Mouse (Mus musculus): Measurements from ENCODE around the gene Pam.
"Not testable (repeated sequence)": the region's sequence is repeated elsewhere in the genome, so short reads cannot be mapped to it uniquely, and the experiment has no call there.

Pam gene

GRCm38 (mm10) chr1:97963711-97964110 lies 131.7 kb downstream of the Pam start:
- DNase-seq (ENCODE audit: low spot score), result no peak

- DNase-seq (ENCODE audit: low spot score), result no peak
These were observed 133.3 kb downstream of the Pam start for GRCm38 (mm10) chr1:97962134-97962533.

DNA sequence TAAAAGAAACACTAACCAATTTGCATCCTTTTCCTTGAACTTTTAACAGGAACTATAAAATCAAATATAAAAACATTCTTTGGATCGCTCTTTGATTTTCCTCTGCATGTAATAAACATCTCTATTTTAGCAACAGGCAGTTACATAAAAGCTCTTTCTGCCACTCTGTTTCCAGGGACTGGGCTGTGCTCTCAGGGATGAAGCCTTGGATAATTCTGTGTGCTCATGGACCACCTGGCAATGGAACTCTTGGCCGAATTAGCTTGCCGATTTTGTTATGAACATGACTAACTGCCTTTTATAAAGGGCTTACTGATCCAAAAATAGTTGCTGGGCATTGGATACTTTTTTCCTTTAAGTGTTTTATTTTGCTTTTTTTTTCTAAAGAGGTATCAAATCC lies 134.8 kb downstream of the Pam start:
- no peak for DNase-seq (ENCODE audit: low spot score)

DNA sequence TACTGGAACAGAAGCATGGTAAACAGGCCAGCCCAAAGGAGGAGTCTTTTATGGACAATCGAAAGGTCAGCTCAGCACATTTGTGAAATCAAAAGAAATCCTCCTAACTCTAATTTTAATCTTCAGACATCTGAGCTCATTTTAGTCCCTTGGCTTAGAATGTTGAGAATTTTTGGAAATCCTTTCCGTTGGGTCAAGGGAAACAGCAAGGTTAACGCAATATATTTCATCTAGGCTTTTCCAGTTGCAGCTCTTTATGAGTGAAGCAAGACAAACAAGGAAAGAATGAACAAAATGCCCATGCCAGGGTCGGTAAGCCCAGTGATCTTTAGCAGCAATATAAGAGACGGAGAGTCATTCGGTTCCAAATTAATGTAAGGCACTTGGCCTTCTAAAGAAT lies 135.3 kb downstream of the Pam start:
- DNase-seq (ENCODE audit: low spot score), result no peak

DNA sequence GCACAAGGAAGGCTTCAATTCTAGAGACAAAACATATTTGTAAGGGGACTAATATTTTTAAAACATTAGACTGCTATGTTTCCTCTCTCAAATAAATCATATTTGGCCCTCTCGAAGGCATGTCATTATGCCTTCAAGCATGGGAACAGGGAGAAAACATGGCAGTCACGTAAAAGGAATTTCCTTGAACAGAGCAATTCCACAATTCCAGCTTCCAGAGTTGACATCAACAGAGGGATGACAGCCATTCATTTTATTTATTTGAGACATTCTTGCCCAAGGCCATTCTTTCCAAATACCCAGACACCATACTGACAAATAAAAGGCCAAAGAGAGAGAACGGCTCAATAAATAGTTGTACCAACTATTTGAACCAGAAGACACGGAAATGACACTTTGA lies 136.7 kb downstream of the Pam start:
- no peak for DNase-seq (ENCODE audit: low spot score)

- not testable (repeated sequence) for DNase-seq (ENCODE audit: low spot score)
These were observed 146.2 kb downstream of the Pam start for GRCm38 (mm10) chr1:97949258-97949657.

DNA sequence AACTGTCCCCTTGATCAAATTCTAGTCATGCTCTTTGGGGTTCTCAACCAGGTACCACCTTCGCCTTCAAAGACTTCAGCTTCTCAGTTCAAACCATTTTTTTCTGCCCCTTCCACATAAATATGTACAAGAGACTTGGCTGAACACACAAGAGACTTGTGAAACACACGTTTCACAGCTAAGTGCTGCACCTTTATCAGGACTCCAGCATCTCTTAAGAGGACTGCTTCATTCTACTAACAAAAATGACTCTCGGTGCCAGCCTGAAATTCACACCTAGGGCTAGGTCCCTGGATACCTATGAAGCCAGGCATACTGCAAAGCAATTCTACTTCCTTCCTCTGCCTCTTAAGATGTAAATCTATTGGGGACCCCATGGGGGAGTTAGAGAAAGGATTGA lies 148.3 kb downstream of the Pam start:
- DNase-seq (ENCODE audit: low spot score), result no peak

GRCm38 (mm10) chr1:97943908-97944608 lies 151.4 kb downstream of the Pam start:
- DNase-seq (ENCODE audit: low spot score), result no peak

GRCm38 (mm10) chr1:97943402-97943801 lies 152.0 kb downstream of the Pam start:
- no peak for DNase-seq (ENCODE audit: low spot score)

- no peak for DNase-seq (ENCODE audit: low spot score)
These were observed 152.5 kb downstream of the Pam start for GRCm38 (mm10) chr1:97942966-97943365.

- DNase-seq (ENCODE audit: low spot score), result no peak
These were observed 156.9 kb downstream of the Pam start for GRCm38 (mm10) chr1:97938586-97938985.

DNA sequence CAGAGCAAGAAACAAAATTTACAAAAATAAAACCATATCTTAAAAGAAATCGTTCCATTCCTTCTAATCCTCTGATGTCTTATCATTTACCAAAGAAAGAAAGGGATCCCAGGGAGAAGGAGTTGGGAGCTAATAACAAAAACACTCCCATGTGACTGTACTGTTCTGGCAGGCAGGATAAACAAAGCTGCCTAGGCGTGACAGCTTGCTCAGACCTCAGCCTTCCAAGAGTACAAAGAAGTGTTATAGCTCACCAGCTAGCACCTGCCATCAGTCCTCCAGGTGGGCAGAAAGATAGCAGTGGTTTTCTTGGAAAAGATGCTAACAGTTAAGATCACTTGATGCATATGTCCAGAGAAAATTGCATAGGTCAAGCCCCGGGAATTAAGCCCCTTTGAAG lies 157.4 kb downstream of the Pam start:
- no peak for DNase-seq (ENCODE audit: low spot score)

- DNase-seq (ENCODE audit: low spot score), result no peak
These were observed 160.5 kb downstream of the Pam start for GRCm38 (mm10) chr1:97934940-97935339.

DNA sequence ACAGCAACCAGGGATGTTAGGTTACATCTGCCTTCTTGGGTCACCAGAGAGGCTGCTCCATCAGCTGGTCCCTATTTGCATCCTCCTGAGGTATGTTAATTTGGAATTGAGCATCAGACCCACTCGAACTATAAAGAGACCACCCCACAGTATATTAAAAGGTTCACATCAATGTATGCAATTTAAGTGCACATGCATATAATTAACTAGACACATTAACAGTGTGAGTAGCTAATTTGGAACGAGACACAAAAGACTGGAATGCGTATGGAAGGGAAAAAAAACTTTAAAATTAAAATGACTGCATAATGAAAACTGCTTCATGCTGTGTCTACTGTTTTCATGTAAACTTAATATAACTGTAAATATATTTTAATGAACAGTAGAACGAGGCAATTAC lies 164.2 kb downstream of the Pam start:
- DNase-seq (ENCODE audit: low spot score), result no peak

GRCm38 (mm10) chr1:97929415-97930028 lies 165.9 kb downstream of the Pam start:
- DNase-seq (ENCODE audit: low spot score), result no peak

DNA sequence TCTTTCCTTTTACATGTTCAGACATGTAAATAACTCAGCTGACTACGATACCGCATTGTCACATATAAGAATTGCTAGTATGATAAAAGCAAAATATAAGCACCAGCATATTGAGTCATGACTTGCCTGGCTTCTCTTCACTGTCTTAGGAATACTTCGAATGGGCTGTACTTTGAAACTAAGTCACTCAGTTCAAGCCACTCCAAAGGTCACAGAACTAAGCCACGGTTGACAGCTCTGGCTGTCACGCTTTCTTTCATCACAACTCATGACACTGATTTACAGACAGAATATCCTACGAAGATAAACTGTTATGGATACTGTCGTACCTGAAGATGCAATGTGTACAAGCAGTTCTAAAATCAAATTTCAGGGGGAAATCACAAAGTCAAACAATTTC lies 168.7 kb downstream of the Pam start:
- no peak for DNase-seq (ENCODE audit: low spot score)

DNA sequence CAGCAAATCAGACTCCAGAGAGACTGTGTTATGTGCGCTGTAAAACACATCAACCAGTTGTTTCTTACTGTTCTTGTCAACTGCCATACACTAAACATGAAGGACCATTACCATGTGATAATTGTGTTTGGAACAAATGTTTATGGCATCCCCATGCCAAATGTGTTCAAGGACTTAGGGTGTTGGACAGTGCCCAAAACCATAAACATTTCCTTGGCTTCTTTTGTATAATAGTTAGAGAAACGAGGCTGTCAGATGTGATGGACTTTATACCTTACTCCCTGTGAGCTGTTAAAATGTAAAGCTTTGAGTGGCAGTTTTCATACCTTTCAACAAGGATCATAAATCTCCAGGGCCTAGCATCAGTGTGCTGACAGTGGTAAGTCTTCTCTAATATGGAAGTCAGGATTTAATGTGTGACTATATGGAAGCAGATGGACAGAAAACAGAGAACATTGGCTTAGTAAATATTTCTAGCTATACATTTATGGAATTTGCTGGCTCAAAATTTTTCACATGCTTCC lies 169.4 kb downstream of the Pam start:
- DNase-seq (ENCODE audit: low spot score), result no peak

DNA sequence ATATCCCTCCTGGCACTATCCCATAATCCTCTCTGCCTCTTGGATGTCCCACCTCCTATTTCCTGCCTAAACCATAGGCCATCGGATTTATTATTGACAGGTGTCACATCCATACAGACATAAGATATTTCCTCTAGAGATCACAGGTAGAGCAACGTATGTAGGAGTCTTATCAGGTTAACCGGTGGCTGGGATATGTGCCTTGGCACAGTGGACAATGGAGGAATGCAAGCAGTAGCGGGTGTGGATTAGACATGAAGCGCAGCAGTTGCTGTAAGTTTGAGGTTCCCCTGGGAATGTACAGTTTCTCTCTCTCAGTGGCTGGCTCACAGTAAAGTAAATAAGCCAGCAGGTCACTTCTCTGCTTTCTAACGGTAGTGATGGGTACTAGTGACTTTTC lies 173.1 kb downstream of the Pam start:
- no peak for DNase-seq (ENCODE audit: low spot score)

GRCm38 (mm10) chr1:97921886-97922285 lies 173.6 kb downstream of the Pam start:
- DNase-seq (ENCODE audit: low spot score), result no peak

DNA sequence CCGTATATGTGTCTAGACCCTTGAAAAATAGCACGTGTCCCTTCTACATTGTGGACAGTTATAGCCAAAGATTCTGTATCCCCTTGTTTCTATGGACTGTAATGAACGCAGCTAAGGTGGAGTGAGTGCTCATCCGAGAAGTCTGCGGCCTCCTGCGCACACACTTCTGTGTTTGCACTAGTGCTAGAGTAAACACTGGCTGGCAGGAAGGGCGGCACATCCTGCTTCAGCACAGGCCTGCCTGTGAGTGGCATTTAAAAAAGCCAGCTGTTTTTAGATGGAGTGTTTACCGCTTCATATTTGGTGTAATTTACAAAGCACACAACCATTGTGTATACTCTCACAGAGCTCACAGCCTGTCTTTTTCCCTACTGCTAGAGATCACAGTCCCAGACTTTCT lies 177.0 kb downstream of the Pam start:
- no peak for DNase-seq (ENCODE audit: low spot score)

DNA sequence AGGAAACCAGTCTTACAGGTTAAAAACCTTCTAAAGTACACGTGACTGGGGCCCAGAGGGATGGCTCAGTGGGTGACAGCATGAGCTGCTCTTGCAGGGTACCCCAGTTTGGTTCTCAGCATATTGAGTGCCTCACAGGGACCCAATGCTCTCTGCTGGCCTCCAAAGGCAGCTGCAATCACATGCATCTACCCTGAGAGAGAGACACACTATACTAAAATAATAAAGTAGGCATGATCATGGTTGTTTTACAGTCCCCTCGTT lies 178.5 kb downstream of the Pam start:
- no peak for DNase-seq (ENCODE audit: low spot score)

- DNase-seq (ENCODE audit: low spot score), result no peak
These were observed 179.1 kb downstream of the Pam start for GRCm38 (mm10) chr1:97916218-97916970.

DNA sequence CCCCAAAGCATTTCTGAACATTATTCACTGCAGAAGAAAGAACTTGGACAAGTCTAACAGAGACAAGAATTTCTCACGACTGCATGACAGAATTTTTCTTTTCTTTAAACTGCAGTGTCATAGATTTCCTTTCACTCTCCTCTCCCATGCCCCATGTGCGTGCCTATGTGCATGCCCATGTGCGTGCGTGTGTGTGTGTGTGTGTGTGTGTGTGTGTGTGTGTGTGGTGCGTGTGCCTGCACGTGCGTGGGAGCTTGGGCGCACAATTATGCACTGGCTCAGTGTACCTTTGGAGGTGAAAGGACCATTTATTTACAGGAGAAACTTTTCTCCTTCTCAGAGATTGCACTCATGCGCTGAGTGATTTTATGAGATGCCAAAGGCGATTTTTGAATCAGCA lies 179.7 kb downstream of the Pam start:
- no peak for DNase-seq (ENCODE audit: low spot score)
